Mouse (Mus musculus) E14TG2a.4 (cell line): Measurements from ENCODE around the gene Glb1l.

Experiments used
- CTCF ChIP-seq: conservative IDR thresholded peaks from 2 replicates; pipeline ENCODE4 v1.5.1; 2014; ENCODE audit warnings: low read length
- NANOG ChIP-seq: IDR thresholded peaks from 2 replicates; pipeline ENCODE4 v1.6.1; 2014; ENCODE audit warnings: borderline replicate concordance, low read length, mixed read lengths
- POU5F1 ChIP-seq: IDR thresholded peaks from 2 replicates; pipeline ENCODE4 v1.6.1; 2014; ENCODE audit warnings: low read length, borderline replicate concordance

DNA sequence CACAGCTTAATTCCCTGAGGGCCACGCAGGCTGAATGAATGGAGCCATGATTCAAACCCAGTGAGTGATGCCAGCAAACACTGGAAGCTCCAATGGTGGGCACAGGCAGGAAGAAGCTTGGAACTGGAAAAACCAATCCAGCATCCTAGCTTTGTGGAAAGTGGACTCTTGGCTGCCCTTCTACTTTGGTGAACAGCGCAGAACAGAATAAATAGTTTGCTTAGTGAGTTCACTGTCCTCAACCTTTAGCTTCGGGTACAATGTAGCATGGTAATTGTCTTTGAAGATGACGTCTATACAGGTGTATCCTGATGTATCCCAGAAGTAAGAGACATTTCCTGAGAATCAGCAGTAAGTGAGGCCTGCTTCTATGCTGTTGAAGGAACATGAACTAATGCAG lies 61.9 kb downstream of the Glb1l start:
- no peak for TF ChIP-seq NANOG
- no peak for TF ChIP-seq CTCF
- TF ChIP-seq POU5F1 = no peak
